Mouse (Mus musculus) kidney, adult 9 months (tissue): ENCODE results near the gene Atic.

Source experiments
- DNase-seq: peaks from one replicate; pipeline ENCODE4 v3.0.0; 2022

Atic gene

DNA sequence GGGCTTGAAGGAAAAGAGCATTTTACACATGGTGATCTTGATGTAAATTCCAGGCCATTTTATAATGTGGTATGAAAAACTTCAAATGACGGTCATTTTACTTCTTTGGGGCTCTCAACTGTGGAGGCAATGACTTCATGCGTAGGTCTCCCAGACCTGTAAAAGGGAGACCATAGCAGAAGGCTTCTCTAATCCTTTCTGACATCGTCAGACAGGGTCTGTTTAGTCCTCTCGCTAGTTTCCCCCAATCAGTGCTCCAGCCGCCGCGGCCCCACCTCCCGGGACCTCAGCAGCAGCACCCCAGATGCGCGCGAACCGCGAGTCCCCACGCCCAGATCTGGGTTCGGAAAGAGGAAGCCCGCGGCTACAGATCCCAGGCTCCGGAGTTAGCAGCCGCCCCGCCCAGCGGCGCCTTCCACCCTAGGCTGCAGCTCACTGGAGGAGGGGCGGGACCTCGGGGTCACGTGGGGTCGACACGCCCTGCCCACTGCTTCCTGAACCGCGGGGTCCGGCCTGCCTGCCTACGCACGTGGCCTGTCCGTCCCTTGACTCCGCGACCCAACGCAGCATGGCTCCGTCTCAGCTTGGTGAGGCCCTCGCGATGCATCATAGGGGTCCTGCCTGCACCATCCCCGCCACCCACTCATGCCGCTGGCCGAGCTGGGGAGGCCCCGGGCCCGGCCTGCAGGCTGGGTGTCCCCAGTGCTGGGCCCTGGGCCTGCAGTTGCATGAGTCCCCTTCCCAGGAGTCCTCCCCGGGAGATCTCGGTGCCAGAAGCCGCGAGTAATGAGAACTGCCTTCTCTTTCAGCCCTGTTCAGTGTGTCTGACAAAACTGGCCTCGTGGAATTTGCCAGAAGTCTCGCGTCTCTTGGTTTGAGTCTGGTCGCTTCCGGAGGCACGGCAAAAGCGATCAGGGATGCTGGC, at the start of gene Atic:
Atic (plus strand) TSS at position 463 of the 925 bp plus-strand sequence.
- DNase-seq, result peak; percentile 91

DNA sequence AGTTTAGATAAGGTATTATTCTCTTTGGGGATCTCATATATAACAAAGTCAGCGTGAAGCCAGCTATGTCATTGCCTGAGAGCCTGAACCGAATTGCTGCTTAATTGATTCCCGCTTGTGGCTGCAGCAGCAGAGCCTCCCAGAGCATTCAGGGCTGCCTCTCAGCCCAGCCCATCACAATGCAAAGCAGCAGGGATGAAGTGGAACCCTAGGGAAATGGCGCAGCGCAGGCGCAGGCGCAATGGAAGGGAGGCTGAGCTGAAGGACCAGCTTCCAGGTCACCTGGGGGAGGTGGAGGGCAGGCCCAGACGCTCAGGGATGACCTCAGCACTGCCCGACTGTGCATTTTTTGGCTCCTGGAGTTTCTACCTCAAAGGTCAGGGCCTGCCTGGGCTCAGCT, 49.7 kb upstream of the Atic start:
- peak; percentile 4 for DNase-seq

DNA sequence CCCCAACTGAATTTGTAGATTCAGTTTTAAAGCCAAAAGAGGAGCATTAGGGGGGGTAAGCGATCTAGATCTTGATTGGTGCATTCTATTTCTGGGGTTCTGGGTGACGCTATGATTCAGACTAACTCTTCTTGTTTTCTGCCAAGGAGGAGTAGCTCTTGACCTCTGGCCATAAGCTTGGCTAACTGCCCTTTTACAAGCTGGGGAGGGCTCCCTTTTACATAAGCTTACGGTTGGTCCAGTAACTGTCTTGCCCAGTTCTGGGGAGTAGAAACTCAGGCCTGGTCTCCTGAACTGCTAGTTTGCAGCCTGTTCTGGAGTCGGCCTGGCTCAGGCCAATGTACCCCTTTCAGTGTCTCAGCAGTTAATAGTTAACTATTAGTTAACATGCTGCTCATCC, 41.9 kb upstream of the Atic start:
- peak; percentile 53 for DNase-seq

DNA sequence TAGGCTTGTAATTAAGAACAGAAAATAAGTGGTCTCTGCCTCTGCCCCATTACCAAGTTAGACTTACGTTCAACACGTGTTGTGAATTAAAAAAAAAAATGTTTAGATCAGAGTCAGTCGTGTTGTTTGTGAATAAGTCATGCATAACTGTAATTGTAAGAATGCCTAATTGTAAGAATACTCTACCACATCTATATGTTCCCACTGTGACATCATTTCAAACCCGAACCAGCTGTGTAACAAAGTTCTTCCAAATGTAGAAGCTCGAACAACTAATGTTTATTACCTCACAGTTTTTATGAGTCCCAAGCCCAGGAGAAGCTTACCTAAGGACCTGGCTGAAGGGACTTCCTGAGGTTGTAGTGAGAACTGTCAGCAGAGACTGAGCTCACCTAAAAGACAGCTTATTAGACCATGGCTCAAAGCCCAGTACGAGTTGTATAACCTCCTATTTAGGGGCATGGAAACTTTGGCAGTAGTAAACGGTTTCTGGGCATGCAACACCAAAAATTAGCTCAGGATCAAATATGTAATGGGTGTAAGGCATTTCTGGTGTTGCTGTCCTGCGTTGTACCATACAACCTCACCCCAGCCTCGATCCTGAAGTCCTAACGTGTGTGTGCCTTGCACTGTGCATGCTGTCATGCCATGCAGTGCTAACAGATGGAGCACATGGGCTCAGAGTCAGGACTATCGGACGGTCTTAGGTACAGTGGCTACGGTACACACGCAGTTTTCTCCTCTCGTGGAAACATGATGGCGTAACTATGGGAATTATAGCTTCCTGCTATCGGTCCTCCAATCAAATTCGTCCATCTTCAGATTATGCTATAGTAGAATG, 27.9 kb upstream of the Atic start:
- DNase-seq, result no peak

DNA sequence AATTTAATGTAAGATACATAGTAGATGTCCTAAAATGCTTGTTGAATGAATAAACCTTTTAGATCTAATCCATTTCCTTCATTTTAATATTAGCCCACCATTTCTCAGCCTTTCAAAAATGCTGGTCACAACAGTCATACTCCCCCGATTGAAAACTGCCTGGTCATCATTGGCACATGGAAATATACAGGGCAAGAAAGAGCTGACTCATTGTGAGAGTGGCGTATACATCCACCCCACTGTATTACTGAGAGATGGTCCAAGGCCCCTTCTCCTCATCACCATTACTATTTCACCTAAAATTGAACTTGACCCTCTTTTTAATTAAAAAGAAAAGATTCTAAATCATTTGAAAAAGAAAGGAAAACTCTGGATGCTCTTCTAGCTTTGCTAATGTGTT, 26.2 kb upstream of the Atic start:
- no peak for DNase-seq

DNA sequence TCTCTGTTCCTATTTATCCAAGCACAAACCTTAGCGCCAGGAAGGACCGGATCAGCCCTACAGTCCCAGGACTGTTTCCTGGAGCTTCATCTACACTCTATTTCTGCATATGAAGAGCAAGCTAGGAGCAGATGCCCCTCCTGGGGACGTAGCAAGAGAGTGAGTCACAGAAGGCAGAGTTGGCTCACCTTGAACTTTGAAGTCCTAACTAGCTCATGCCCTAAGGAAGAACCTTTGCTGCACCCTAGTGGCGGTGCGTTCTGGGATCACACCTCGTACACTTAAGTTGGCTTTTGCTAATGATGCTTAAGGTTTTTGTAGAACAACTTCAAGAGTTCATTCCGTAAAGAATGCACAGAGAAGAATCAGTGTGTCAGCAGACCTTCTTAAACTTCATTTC, 25.3 kb upstream of the Atic start:
- DNase-seq, result peak; percentile 75

DNA sequence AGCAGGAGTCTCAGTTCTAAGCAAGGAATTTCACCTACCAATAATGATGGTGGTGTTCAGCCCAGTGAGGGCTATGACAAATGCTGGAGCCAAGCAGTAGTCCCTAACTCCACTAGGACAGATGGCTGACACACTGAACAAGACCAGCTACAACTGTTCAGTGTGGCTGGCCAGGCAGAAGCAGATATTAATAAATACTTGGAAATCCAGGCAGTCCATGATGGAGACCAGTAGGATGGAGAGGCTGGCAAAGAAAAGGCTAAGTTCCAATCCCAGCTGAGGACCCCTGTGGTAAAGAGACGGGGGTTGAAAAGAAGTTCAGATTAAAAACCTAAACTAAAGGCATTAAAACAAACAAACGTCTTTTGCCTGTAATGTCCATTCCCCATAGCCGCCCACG, 17.3 kb upstream of the Atic start:
- DNase-seq, result no peak

DNA sequence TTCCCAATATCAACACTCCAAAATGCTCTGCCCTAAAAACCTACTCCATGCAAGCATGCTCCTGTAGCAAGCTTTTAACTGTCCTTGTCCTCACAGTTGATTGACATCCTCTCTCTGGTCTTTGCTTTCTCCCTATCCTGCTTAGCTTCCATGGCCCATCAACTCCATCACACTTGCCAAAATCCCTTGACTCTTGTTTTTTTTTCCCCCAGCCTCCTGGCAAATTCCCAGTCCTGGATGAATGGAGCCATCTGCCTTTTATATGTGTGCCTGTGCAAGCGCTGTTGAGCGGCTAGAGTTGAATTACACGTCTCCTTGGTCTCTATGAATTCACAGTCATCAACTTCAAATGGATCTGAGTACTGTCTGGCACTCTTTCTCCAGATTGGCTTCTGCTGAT, 16.5 kb upstream of the Atic start:
- DNase-seq, result no peak

DNA sequence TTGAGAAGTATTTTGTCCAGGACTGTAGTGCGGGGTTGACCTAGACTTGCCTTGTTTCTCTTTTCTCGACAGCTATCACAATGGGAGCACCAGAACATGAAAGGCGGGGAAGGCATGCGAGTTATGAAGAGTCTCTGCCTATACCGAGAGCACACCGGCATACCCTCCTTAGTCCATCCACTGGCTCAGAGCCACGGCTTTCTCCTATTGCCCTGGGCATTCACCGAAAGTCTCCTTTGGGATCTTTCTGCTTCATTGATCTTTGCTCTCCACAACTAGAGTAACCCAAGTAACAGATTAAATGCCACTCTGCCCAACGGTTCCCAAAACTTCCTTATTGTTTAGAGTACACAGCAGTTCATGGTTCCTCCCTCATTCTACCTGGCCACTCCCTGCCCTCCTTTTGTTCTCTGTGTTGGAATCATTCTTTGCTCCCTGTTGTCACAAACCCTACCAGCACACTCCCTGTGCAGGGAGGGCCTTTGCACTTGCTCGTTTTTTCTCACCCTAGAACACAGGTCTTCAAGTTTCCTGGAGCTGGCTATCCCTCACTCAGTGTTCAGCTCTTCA, 6.2 kb upstream of the Atic start:
- peak; percentile 47 for DNase-seq

DNA sequence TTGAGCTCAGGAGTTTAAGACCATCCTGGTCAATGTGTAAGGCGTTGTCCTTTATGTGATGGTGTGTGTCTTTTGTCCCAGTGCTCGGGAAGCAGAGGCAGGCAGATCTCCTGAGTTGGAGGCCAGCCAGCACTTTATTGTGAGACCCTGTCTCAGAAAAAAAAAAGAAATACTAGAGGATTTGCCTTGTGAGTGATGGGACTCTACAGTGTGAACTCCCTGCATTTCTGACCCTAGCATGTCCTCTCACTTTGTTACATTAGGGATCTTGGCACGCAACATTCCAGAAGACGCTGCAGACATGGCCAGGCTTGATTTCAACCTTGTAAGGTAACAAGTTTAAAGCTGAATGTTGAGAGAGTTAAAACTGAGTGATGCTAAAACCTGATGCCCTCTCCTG, 3.7 kb downstream of the Atic start:
- no peak for DNase-seq

DNA sequence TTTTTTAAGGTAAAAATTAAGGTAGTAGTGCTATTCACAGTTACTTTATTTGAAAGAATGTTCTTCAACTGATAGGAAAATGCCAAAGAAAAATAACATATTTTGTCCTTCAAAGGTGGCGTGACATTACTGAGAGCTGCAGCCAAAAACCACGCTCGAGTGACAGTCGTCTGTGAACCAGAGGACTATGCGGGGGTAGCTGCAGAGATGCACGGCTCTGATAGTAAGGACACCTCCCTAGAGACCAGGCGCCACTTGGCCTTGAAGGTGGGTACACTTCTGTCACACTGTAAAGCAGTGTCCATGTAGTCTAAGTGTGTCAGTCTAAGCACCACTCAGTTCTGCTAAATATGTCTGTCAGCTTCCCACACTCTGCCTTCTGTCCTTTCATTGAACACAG, 7.3 kb downstream of the Atic start:
- DNase-seq, result no peak

DNA sequence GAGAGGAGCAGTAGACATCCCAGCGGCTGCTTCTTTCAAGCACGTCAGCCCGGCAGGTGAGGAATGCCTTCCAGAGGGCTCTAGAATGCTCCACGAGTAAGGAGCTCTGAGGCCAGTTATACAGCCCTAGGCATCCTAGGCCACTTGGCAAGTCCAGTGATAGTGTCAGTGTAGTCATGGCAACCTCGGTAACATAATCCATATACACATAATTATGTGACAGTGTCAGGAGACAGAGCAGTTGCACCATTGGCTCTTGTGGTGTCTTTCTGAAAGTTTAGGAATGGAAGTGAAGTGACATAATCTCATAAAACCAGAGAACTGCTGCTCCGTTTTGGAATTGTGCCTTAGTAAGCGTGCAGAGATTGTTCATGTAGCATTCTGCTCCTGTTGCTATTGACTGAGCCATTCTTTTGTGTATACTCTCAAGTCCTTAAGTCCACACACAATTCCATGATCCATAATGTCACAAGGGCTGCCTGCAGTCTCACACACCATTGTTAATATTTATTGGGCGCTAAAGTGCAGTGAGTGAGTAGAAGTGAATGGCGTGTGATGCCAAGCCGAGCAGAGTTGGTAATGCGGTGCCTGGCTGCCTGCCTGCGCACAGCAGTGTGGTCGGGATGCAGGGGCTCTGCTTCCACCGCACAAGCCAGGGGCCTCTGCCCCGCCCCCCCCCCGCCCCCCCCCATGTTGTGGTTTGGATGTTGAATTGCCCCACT, 11.1 kb downstream of the Atic start:
- DNase-seq, result no peak

DNA sequence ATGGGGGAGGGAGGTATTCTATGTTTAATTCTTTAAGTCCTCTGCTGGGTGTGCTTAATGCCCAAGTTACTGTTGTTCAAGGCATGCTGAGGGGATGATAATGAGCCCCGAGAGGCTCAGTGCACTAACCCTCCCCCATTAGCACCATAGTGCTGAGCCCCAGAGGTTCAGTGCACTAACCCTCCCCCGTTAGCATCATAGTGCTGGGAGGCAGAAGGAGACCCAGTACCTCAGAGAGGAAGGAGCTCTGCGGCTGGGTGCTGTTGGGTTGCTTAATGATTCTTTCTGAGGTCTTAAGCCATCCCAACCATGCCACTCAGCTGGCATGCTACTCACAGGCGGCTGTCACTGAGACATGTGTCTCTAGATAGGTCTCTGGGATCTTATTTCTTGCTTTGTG, 13.2 kb downstream of the Atic start:
- DNase-seq, result no peak

DNA sequence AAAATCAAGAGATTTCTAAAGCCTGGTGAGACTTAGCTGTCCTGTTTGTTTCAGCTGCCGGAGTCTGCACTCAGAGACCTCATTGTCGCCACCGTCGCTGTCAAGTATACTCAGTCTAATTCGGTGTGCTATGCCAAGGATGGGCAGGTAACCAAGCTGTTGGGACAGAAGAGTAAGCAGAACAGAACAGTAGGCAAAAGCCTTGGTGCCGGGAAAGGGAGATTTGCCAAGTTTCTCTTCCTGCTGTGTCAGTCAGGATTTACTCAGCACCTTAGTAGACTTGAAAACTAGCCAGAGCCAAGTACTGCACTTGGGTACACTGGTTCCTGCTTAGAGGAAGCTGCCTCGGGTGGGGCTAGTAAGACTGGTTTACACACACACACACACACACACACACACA, 19.0 kb downstream of the Atic start:
- peak; percentile 9 for DNase-seq

DNA sequence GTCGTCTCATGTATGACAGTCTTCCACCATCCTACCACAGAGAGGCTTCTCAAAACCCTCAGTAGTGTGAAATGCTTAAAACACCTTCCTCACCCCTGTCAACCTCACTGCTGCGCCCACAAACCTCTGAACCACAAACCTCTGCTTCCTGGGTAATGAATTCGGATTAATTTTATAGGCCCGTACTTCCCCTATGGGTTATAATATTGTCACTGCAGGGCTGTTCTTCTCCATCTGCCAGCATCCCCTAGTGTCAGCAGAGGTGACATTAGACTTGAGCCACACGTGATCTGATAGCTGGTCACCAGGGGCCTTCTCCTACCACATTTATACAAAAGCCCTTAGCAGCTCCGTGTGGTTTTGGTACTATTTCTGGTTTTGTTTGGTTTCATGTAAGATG, 19.9 kb downstream of the Atic start:
- no peak for DNase-seq

DNA sequence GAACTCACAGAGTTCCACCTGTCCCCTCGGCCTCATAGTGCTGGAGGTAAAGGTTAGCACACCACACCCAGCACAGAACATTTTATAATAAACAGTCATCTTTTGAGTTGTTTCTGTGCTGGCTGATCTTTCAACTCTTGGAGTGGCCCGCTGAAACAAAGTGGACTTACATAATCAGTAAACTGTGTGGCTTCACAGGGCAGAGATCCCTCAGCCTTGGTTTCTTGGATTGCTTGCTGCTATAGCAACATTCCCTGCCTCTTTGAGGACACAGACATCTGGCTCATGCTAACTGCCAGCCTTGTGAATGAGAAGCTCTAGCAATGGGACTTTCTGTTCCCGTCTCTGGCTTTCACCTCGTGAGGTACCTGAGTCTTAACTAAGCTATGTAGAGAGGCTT, 22.6 kb downstream of the Atic start:
- peak; percentile 82 for DNase-seq

DNA sequence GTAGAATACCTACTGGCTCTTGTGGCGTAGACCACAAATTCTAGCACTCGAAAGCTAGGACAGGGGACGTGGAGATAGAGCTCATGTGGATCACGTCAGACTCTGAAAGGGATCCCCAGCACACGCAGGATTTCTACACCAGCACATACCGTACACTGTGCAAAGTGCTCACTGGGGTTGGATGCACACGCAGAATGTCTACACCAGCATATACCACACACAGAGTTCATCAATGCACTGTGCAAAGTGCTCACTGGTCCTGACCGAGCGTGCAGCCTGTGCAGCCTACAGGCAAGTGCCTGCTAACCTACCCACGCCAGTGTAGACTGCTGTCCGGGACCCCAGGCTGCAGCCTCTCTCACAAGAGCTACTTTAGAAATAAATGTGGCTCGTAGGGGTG, 23.5 kb downstream of the Atic start:
- DNase-seq, result no peak

DNA sequence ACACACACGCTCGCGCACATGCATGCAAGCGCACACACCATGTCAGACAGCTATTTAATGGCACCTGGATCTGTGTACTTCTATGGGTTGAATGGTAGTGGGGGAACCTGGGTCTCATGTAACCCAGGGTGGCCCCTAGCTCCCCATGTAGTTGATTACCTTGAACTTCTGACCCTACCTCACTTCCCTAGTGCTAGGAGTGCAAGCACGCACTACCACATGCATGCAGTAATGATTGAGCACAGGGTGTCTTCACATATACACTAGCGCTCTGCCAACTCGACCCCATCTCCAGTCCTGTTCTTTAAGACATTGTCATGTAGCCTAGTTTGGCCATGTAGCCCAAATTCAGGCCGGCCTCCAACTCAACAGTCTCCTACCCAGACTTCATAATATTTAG, 26.4 kb downstream of the Atic start:
- DNase-seq, result no peak

DNA sequence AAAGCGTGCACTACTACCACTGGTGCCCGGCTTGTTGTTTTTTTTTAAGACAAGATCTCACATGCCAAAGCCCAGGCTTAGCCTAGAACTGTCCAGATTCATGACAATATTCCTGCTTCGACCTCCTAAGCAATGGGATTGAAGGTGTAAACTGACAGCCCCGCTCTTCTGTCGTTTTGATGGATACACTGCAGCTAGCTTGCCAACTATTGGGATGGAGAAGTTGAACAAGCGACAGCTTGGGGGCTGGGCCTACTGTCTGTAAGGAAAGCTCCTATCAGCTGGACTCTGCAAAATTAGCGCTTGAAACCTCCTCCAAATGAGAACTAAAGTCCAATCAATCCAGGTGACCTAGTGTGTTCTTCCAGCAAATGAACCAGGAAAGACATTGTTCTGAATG, 26.9 kb downstream of the Atic start:
- DNase-seq, result no peak

DNA sequence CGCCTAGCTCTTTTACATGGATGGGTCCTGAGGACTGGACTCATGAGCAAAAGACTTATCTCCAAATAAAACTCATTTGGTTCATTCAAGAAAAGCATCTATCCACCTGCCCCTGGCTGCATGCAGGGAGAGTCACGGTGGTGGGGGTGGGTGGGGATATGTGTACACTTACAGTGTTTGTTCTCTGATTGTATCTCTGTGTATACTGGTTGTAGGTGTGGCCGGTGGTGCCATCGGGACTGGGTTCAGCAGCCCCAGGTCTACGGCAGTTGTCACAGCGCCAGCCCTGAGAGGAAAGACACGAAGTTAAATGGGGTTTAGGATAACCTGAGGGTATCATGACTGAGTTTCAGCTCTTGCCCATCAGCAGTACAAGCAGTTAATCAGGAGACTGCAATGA, 29.7 kb downstream of the Atic start:
- DNase-seq, result no peak

DNA sequence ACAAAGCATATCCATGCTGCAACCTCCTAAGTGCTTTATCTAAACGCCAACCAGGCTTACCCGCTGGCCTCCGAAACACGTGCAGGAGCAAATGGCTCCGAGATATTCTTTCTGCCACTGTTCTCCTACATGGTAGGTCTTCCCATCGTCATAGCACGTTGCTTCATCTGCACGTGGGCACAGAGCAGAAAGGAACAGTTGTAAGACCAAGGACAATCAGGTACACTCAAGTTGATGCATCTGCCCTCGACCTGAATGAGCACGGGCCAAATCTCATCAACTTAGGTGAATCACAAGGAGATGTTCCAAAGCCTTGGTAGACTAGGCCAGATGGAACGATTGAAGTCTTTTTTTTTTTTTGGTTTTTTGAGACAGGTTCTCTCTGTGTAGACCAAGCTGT, 33.1 kb downstream of the Atic start:
- DNase-seq, result no peak

DNA sequence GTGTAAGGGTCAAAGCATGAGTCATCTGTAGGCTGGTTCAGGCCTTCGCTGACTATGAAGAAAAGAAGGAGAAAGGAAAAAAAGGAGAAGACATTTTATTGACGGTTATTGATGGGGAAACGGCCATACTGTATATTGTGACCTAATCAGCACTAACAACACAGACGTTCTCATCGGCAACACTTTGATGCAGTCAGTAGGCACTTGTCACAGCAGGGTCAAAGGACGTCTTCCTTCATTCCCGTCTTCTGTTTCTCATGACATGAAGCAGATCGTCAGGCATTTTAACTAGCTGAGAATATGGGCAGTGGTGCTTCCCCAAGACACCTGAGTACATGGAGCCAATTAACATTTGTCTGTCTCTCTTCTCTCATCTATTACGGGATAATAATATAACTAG, 36.2 kb downstream of the Atic start:
- DNase-seq, result no peak

DNA sequence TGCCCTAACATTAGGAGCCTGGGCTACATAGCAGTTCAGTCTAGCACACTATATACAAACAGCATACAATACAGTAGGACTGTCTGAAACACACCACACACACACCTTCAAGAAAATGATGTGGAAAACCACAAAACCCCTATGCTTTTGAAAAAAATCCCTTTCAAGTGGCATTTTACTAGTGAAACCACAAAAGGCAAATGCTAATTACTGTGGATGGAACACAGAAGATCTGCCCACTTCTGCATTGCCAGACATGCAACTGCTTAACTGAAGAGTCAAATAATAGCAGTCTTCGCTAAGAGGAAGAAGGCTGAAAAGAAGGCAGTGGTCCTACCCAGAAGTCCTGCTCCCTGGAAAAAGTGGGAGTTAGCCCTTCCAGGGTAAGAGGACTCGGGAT, 37.3 kb downstream of the Atic start:
- DNase-seq, result no peak
